Mouse (Mus musculus) central nervous system, embryonic 14 days (tissue): Measurements from ENCODE around the gene Gm49510. TPM values are rescaled to one million over a fixed set of nuclear protein-coding genes. Genes with fewer than 3 reads are reported as not detected.

Experiments
- polyA plus RNA-seq: library from polyadenylated mRNA; depleted of rRNA; stranded (reverse); fragments of >200 nt; gene quantifications from 2 replicates; pipeline ENCODE4 v1.2.3, GENCODE M21; 2012; rRNA removed

Gene Gm49510
- polyA plus RNA-seq, result 0.02 and 0.03 TPM in 2 replicates

GRCm38 (mm10) chr15:78899409-78899739 is at the start of gene Gm49510:
Gm49510 (plus strand) TSS chr15:78899667.

GRCm38 (mm10) chr15:78855303-78855965 is 44.0 kb upstream of the Gm49510 start, which contains the start of gene Lgals2:
Lgals2 (minus strand) TSS chr15:78855529.

GRCm38 (mm10) chr15:78876991-78877809 is 22.3 kb upstream of the Gm49510 start, which contains the start of gene Gga1:
Gga1 (plus strand) TSS chr15:78877190.

GRCm38 (mm10) chr15:78899740-78900584 is 495 bp downstream of the Gm49510 start, which contains the start of gene Sh3bp1:
Sh3bp1 (plus strand) TSS chr15:78899768.

GRCm38 (mm10) chr15:78913632-78914090 is 14.2 kb downstream of the Gm49510 start, which contains the start of gene Pdxp:
Pdxp (plus strand) TSS chr15:78913919.

GRCm38 (mm10) chr15:78926021-78926919 is 26.8 kb downstream of the Gm49510 start, which contains the start of gene Lgals1:
Lgals1 (plus strand) TSS chr15:78926725.

GRCm38 (mm10) chr15:78934784-78935320 is 35.4 kb downstream of the Gm49510 start, which contains the start of gene Nol12:
Nol12 (plus strand) TSS chr15:78934933.

GRCm38 (mm10) chr15:78947657-78948056 is 48.2 kb downstream of the Gm49510 start, which contains the start of gene Triobp:
Triobp (plus strand) TSS chr15:78947724.

Other genes starting within 250 kb of the Gm49510 start
- 12.1 and 12.6 TPM in 2 replicates for gene Elfn2, start 180.9 kb upstream of the Gm49510 start, polyA plus RNA-seq
- gene Mfng, start 126.2 kb upstream of the Gm49510 start, polyA plus RNA-seq, result 41.0 and 71.7 TPM in 2 replicates
- gene Card10, start 96.6 kb upstream of the Gm49510 start, polyA plus RNA-seq, result 3.8 and 5.4 TPM in 2 replicates
- gene Cdc42ep1, start 57.0 kb upstream of the Gm49510 start, polyA plus RNA-seq, result 9.1 and 13.2 TPM in 2 replicates
- gene Lgals2, start 44.1 kb upstream of the Gm49510 start, polyA plus RNA-seq, result 0.10 and 0.29 TPM in 2 replicates
- 65.7 and 68.2 TPM in 2 replicates for gene Gga1, start 22.5 kb upstream of the Gm49510 start, polyA plus RNA-seq
- 13.7 and 27.6 TPM in 2 replicates for gene Sh3bp1, start 101 bp downstream of the Gm49510 start, polyA plus RNA-seq
- 87.9 and 100 TPM in 2 replicates for gene Pdxp, start 14.3 kb downstream of the Gm49510 start, polyA plus RNA-seq
- gene Lgals1, start 27.1 kb downstream of the Gm49510 start, polyA plus RNA-seq, result 226 and 578 TPM in 2 replicates
- 41.2 and 43.8 TPM in 2 replicates for gene Nol12, start 35.3 kb downstream of the Gm49510 start, polyA plus RNA-seq
- gene Triobp, start 48.1 kb downstream of the Gm49510 start, polyA plus RNA-seq, result 48.5 and 58.0 TPM in 2 replicates
- gene H1f0, start 128.8 kb downstream of the Gm49510 start, polyA plus RNA-seq, result 278 and 348 TPM in 2 replicates
- gene Galr3, start 142.2 kb downstream of the Gm49510 start, polyA plus RNA-seq, result 0.07 and 0.24 TPM in 2 replicates
- 58.6 and 61.8 TPM in 2 replicates for gene Ankrd54, start 163.2 kb downstream of the Gm49510 start, polyA plus RNA-seq
- 173 and 188 TPM in 2 replicates for gene Eif3l, start 175.5 kb downstream of the Gm49510 start, polyA plus RNA-seq
- 22.3 and 27.5 TPM in 2 replicates for gene Micall1, start 209.2 kb downstream of the Gm49510 start, polyA plus RNA-seq
- 182 and 194 TPM in 2 replicates for gene Polr2f, start 241.3 kb downstream of the Gm49510 start, polyA plus RNA-seq
- 16.1 and 16.8 TPM in 2 replicates for gene 1700088E04Rik, start 241.6 kb downstream of the Gm49510 start, polyA plus RNA-seq